Mouse (Mus musculus) adrenal gland, postnatal 36 days (tissue): ENCODE results near the gene Ints4. TPM values are rescaled to one million over a fixed set of nuclear protein-coding genes. Genes with fewer than 3 reads are reported as not detected.

Experiments
- DNase-seq, 2 experiments: peaks; one replicate each; pipeline ENCODE4 v3.0.0; 2021; ENCODE audit warnings: mixed read lengths in 1 of 2
- total RNA-seq, 2 experiments: library from RNA; stranded (reverse); gene quantifications; 2 replicates each; pipeline ENCODE4 v1.2.3; 2021

The Ints4 gene
- total RNA-seq, 2 experiments from 2014 or later, result 62.6 to 64.1 TPM

- no peak for DNase-seq
Observed at GRCm38 (mm10) chr7:97536571-97536970, 55.8 kb downstream of the Ints4 start.

- DNase-seq, result no peak
Observed at GRCm38 (mm10) chr7:97546462-97546861, 65.7 kb downstream of the Ints4 start.

- no peak for DNase-seq
Observed at GRCm38 (mm10) chr7:97549301-97549700, 68.5 kb downstream of the Ints4 start.

GRCm38 (mm10) chr7:97550673-97551072, 69.9 kb downstream of the Ints4 start:
- DNase-seq, result no peak

GRCm38 (mm10) chr7:97563576-97563975, 82.8 kb downstream of the Ints4 start:
- no peak for DNase-seq

GRCm38 (mm10) chr7:97569372-97569771, 88.6 kb downstream of the Ints4 start:
- DNase-seq, result no peak

DNA sequence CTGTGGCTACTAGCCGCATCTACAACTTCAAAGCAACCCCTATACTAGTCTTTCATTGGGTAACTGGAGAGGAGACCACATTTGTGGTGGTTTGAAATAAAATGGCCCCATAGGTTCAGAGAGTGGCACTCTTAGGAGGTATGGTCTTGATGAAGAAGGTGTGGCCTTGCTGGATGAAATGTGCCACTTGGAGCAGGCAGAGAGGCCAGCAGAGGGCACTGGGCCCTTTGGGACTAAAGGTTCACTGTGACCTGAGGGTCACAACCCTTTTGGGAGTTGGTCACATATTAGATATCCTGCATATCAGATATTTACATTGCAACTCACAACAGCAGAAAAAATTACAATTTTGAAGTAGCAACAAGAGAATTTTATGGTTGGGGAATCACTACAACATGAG, 89.6 kb downstream of the Ints4 start:
- DNase-seq, result peak; percentile 10 to 35

- peak; percentile 18 to 52 for DNase-seq
Observed at GRCm38 (mm10) chr7:97578361-97579066, 97.8 kb downstream of the Ints4 start.

GRCm38 (mm10) chr7:97579067-97579975, 98.6 kb downstream of the Ints4 start, which contains the start of the genes Aamdc and Rsf1:
Gene Aamdc, minus strand, starts transcription at chr7:97579497.
Gene Rsf1, plus strand, starts transcription at chr7:97579889.
- DNase-seq, result peak; percentile 95 to 98

GRCm38 (mm10) chr7:97579976-97580842, 99.5 kb downstream of the Ints4 start:
- DNase-seq, result peak; percentile 49 to 61

DNA sequence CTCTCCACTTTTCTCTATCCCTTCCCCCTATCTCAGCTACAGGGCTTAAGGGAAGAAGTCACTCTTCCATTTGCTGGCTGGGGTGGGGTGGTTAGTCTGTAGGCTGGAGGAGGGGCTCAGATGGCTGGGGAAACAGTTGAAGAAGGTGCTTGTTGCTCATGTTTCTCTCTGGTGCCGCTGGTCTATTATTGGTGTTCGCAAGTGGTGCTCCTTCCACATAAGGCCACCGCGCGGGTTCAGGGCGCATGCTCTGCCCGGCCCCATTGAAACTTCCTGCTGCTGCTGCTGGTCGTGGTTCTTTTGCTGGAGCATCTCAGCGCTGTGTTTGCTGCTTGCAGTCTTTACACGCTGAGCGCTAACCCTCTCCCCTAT, 100.1 kb downstream of the Ints4 start:
- DNase-seq, result peak; percentile 92

DNA sequence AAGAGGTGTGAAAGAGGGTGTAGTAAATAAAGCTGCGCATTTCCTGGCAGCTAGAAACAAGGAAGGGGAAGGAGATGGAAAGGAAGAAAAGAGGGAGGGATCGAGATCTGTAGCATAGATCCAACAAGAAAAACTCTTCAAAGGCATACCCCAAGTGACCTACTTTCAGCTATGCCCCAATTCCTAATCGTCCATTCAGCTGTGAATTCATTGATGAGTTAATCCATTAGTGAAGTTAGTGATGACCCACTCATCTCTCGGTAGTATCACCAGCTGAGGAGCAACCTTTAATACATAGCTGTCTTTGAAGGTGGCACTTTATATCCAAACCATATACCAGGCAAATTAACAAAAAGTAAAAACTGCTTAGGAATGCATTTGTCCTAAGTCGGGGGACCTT, 107.8 kb downstream of the Ints4 start:
- DNase-seq, result no peak

GRCm38 (mm10) chr7:97590488-97590887, 109.7 kb downstream of the Ints4 start:
- no peak for DNase-seq

Other genes with a start within 250 kb of the Ints4 start
- 1 to 10 TPM; 4.9 to 8.7 TPM for gene Usp35, start 148.9 kb upstream of the Ints4 start, total RNA-seq
- 10 to 100 TPM in 1 of 2 experiments, 1 to 10 TPM in 1; 7.8 to 11.3 TPM for gene Kctd21, start 148.6 kb upstream of the Ints4 start, total RNA-seq
- 10 to 100 TPM; 14.0 to 21.1 TPM for gene Alg8, start 109.3 kb upstream of the Ints4 start, total RNA-seq
- 100 to 1,000 TPM; 306 to 313 TPM for gene Ndufc2, start 81.0 kb upstream of the Ints4 start, total RNA-seq
- 1,000 to 10,000 TPM in 1 of 2 experiments, 100 to 1,000 TPM in 1; 749 to 1,266 TPM for gene Thrsp, start 63.2 kb upstream of the Ints4 start, total RNA-seq
- gene Kctd14, start 29.6 kb upstream of the Ints4 start, total RNA-seq, result 1 to 10 TPM; 2.3 to 3.7 TPM
- gene Aamdc, start 98.5 kb downstream of the Ints4 start, total RNA-seq, result 10 to 100 TPM; 32.2 to 40.7 TPM
- 10 to 100 TPM; 25.8 to 30.5 TPM for gene Rsf1, start 98.9 kb downstream of the Ints4 start, total RNA-seq
- 10 to 100 TPM; 55.6 to 58.4 TPM for gene Clns1a, start 215.7 kb downstream of the Ints4 start, total RNA-seq